Mouse (Mus musculus) heart, postnatal 0 days (tissue): ENCODE measurements around the gene Socs3. TPM values are rescaled to one million over a fixed set of nuclear protein-coding genes. Genes with fewer than 3 reads are reported as not detected.

Experiments
- ATAC-seq: fragments of 200-750 bp; cut with Nextera tagmentation; 2 replicates; pipeline ENCODE4 v1.8.0; 2017; ENCODE audit warnings: low read depth, moderate number of reproducible peaks, moderate library complexity; ENCODE audit not compliant: insufficient read depth
- DNase-seq: peaks from one replicate; pipeline ENCODE4 v3.0.0-alpha.2; 2016; ENCODE audit warnings: low spot score
- H3K27ac ChIP-seq: fragments of 300-500 bp; sonication (generic); 2 replicates; pipeline ENCODE4 v1.5.1; 2014; ENCODE audit warnings: low read depth, mild to moderate bottlenecking
- H3K27me3 ChIP-seq: fragments of 300-500 bp; sonication (generic); 2 replicates; pipeline ENCODE4 v1.6.1; 2014; ENCODE audit warnings: low read length, mixed read lengths; ENCODE audit not compliant: control insufficient read depth, insufficient read depth
- H3K36me3 ChIP-seq: fragments of 300-500 bp; sonication (generic); replicated peaks from 2 replicates; pipeline ENCODE4 v1.6.1; 2014; ENCODE audit warnings: low read length, mixed read lengths; ENCODE audit not compliant: control insufficient read depth, insufficient read depth
- H3K4me1 ChIP-seq: fragments of 300-500 bp; sonication (generic); 2 replicates; pipeline ENCODE4 v1.6.1; 2014; ENCODE audit warnings: antibody characterized with exemption; ENCODE audit not compliant: control insufficient read depth, insufficient read depth
- H3K4me2 ChIP-seq: fragments of 300-500 bp; sonication (generic); 2 replicates; pipeline ENCODE4 v1.6.1; 2014; ENCODE audit warnings: low read depth, mild to moderate bottlenecking, low read length, moderate library complexity
- H3K4me3 ChIP-seq: fragments of 300-500 bp; sonication (generic); 2 replicates; pipeline ENCODE4 v1.5.1; 2014; ENCODE audit warnings: low read depth, low read length
- H3K9ac ChIP-seq: fragments of 300-500 bp; sonication (generic); replicated peaks from 2 replicates; pipeline ENCODE4 v1.6.1; 2014; ENCODE audit warnings: low read depth, low read length, mixed read lengths
- H3K9me3 ChIP-seq: fragments of 300-500 bp; sonication (generic); replicated peaks from 2 replicates; pipeline ENCODE4 v1.6.1; 2016; ENCODE audit warnings: low read length; ENCODE audit not compliant: control insufficient read depth
- CTCF ChIP-seq: IDR thresholded peaks from 2 replicates; pipeline ENCODE4 v1.5.1; 2016; ENCODE audit warnings: antibody characterized with exemption, control low read depth, low read depth
- EP300 ChIP-seq: IDR thresholded peaks from 2 replicates; pipeline ENCODE4 v1.6.1; 2016; ENCODE audit warnings: antibody characterized with exemption, low read depth
- WGBS: fragments of 180-500 bp; shearing (Covaris S2); extraction: QIAGEN DNeasy Blood & Tissue Kit; methylation state at CpG from one replicate; pipeline ENCODE4 v1.1.7; 2014; 5-methylcytosine and 5-hydroxymethylcytosine counted together
- polyA plus RNA-seq: library from polyadenylated mRNA; unstranded; fragments of >200 nt; fragmentation: Nextera tagmentation; extraction: Ambion mirVana; gene quantifications from 2 replicates; pipeline ENCODE4 v1.2.1, GENCODE M21; 2015
- total RNA-seq: library from RNA; depleted of rRNA; stranded (reverse); fragments of >200 nt; gene quantifications from 2 replicates; pipeline ENCODE4 v1.2.3, GENCODE M21; 2014; ENCODE audit warnings: low replicate concordance; rRNA removed

Socs3 gene
- total RNA-seq: 5.7 and 13.1 TPM in 2 replicates
- 4.0 and 5.1 TPM in 2 replicates for polyA plus RNA-seq

- no peak for TF ChIP-seq EP300
- peak; percentile 89 for TF ChIP-seq CTCF
- Histone ChIP-seq H3K4me2 (peak within 1 kb of the TSS; percentile 93), H3K9me3 (no peaks in the 10 kb centered on the region), H3K4me3 (peak within 1 kb of the TSS; percentile 64), H3K27me3 (peaks cover 17% of the 10 kb centered on the region), H3K4me1 (peaks cover 29% of the 10 kb centered on the region), H3K36me3 (0 out of 2 replicates have a peak, but pooled peaks cover 6% of the 10 kb centered on the region), H3K27ac (peak within 1 kb of the TSS; percentile 91), H3K9ac (peak within 1 kb of the TSS; percentile 82)
- WGBS: 11% methylated on average over 21 of the region's 21 CpGs
- ATAC-seq: peak; percentile 30
- peak; percentile 78 for DNase-seq
Measured at GRCm38 (mm10) chr11:117969945-117970872, at the start of gene Socs3. Gene Socs3 (minus strand): TSS chr11:117970047.

GRCm38 (mm10) chr11:118018328-118018727 is 48.5 kb upstream of the Socs3 start:
- ATAC-seq (no peak), DNase-seq (no peak)
- Histone ChIP-seq H3K27ac (no peak overlapping the region), H3K9me3 (no peaks in the 10 kb centered on the region), H3K4me2 (no peak overlapping the region), H3K4me3 (no peak overlapping the region), H3K27me3 (no peaks in the 10 kb centered on the region), H3K9ac (no peak overlapping the region), H3K36me3 (peaks cover 44% of the 10 kb centered on the region), H3K4me1 (no peaks in the 10 kb centered on the region)
- TF ChIP-seq CTCF: peak; percentile 34
- TF ChIP-seq EP300: no peak
- 95% methylated on average over 4 of the region's 4 CpGs for WGBS

- Histone ChIP-seq H3K4me1 (no peaks in the 10 kb centered on the region), H3K9ac (no peak overlapping the region; the same call in 1 of the 2 replicates), H3K4me3 (no peak overlapping the region), H3K27ac (no peak overlapping the region; the same call in 1 of the 2 replicates), H3K27me3 (no peaks in the 10 kb centered on the region), H3K4me2 (peak overlapping the region; percentile 16; the same call in 1 of the 2 replicates), H3K36me3 (peaks cover 37% of the 10 kb centered on the region), H3K9me3 (no peaks in the 10 kb centered on the region)
- WGBS: 71% methylated on average over 8 of the region's 8 CpGs
- no peak for TF ChIP-seq CTCF
- no peak for TF ChIP-seq EP300
- no peak for DNase-seq
- no peak for ATAC-seq
Measured at GRCm38 (mm10) chr11:118015381-118016145, 45.7 kb upstream of the Socs3 start.

DNA sequence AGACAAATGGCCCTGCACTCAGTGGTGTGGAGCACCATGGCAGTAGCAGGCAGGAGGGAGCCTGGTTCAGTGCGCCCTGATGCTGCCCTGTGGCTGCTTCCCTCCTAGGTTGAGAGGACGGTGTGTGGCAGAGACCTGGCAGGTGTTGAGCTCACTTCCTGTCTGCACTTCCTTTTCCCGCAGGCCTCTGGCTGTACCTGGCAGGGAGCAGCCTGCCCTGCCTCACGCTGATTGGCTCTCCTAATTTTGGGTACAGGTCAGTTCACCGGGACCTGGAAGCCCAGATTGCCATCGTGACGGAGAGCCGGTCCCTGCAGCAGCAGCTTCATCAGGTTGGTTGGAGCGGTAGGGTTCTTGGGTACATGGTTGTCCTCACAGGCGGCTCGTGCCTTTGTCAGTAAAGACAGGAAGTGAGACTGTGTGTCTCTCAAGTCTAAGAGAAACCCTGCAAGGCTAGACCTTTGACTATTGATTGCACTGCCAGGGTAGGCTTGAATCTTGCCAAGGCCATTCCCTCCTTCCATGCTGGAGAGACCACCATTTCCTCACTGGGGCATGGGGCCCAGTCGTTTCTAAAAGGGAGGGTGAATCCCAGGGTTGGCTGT is 44.6 kb upstream of the Socs3 start:
- H3K9ac ChIP-seq: no peak overlapping the region; the same call in 1 of the 2 replicates
- ATAC-seq (no peak), DNase-seq (no peak)
- no peaks in the 10 kb centered on the region for H3K27me3 ChIP-seq
- peak overlapping the region; percentile 16; the same call in 1 of the 2 replicates for H3K4me2 ChIP-seq
- H3K27ac ChIP-seq: peak overlapping the region; percentile 43; the same call in 1 of the 2 replicates
- 78% methylated on average over 12 of the region's 12 CpGs for WGBS
- peaks cover 1% of the 10 kb centered on the region; the same call in 1 of the 2 replicates for H3K4me1 ChIP-seq
- H3K4me3 ChIP-seq: no peak overlapping the region
- no peak for TF ChIP-seq EP300
- peaks cover 30% of the 10 kb centered on the region for H3K36me3 ChIP-seq
- no peaks in the 10 kb centered on the region for H3K9me3 ChIP-seq

- Histone ChIP-seq H3K4me3 (no peak overlapping the region), H3K4me1 (peaks cover 13% of the 10 kb centered on the region; the same call in 1 of the 2 replicates), H3K36me3 (peaks cover 26% of the 10 kb centered on the region), H3K27me3 (no peaks in the 10 kb centered on the region), H3K27ac (no peak overlapping the region; the same call in 1 of the 2 replicates), H3K9me3 (no peaks in the 10 kb centered on the region), H3K9ac (no peak overlapping the region), H3K4me2 (no peak overlapping the region)
- ATAC-seq (no peak), DNase-seq (no peak)
- WGBS: 84% methylated on average over 2 of the region's 2 CpGs
- no peak for TF ChIP-seq CTCF
- no peak for TF ChIP-seq EP300
Measured at GRCm38 (mm10) chr11:118013339-118013738, 43.5 kb upstream of the Socs3 start.
